Mouse (Mus musculus): ENCODE results near the gene Clcn6. TPM values are rescaled to one million over a fixed set of nuclear protein-coding genes. Genes with fewer than 3 reads are reported as not detected.

Gene Clcn6
- polyA plus RNA-seq, 1 experiment from 2014 or later = 4.9 TPM

DNA sequence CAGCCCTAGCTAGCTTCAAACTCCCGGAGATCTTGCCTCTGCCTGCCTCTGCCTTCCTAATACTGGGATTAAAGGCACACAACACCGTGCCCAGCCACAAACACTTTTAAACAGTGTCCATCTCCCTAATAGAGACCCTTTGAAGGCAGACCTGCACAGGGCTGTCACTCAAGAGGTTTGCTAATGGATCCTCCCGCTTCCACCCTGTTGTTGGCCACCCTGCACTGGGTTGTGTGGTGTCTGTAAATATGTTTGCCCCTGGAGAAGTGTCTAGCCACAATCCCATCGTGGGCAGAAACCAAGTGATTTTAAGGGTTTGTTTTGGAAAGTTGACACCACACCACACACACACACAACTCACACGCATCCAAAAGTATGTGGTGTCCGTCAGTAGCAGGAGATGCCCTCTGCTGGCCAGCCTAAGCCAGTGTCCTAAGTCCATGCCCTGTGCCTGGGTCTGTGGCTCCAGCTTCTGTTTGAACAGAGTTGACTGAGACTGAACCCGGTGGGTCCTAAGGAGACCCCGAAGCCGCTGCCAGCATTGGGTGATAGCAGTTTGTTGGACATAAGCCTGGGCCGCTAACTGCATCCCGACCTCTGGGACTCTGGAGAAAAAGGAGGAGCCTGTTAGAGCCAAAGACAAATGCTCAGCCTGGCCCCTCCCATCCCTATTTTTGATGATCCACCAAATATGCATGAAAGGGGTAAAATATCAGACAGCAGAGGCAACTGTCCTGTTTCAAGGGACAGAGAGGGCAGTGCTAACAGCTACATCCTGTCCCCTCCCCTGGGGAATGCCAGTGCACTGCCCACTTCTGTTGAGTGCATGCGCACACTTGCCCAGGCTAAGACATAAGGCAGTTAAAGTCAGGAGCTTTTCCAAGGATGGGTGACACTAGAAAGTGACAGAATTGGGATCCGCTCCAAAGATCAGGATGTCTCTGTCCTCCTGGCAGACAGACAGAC, 21.8 kb upstream of the Clcn6 start:
- 47% methylated on average over 13 of the region's 13 CpGs for WGBS
- Histone ChIP-seq H3K27ac (no peak overlapping the region), H3K9me3 (no peaks in the 10 kb centered on the region), H3K9ac (no peak overlapping the region), H3K27me3 (replicated peaks) (no peaks in the 10 kb centered on the region), H3K36me3 (peaks cover 23% of the 10 kb centered on the region), H3K4me2 (replicated peaks) (no peak overlapping the region), H3K4me1 (replicated peaks) (no peaks in the 10 kb centered on the region), H3K4me3 (replicated peaks) (no peak overlapping the region)
- ATAC-seq = peak; percentile 55; the same call in 1 of the 2 replicates

DNA sequence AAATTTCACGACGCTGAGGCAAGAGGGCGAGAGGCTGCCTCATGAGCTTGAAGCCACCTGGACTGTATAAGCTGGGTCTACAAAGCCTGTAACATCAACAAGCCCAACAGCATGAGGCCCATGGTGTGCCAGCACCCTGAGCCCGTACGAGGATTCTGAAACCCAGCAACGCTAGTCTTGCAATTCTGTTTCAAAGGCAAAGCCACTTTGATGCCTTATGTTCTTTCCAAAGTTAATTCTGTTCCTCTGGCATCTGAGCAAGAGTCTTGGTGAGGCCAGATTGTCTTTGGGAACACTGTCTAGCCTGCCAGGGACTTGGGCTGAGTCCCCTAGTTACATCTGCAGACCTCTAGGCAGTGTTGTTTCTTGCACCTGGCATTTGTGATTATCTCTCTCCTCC, 20.4 kb upstream of the Clcn6 start:
- Histone ChIP-seq H3K9me3 (no peaks in the 10 kb centered on the region), H3K9ac (no peak overlapping the region), H3K36me3 (peaks cover 31% of the 10 kb centered on the region), H3K27me3 (replicated peaks) (no peaks in the 10 kb centered on the region), H3K4me1 (replicated peaks) (no peaks in the 10 kb centered on the region), H3K4me2 (replicated peaks) (no peak overlapping the region), H3K27ac (no peak overlapping the region), H3K4me3 (replicated peaks) (no peak overlapping the region)
- ATAC-seq = no peak
- WGBS = 93% methylated on average over 6 of the region's 6 CpGs

GRCm38 (mm10) chr4:148058218-148058819, 19.7 kb upstream of the Clcn6 start:
- ATAC-seq = no peak
- WGBS = 91% methylated on average over 9 of the region's 9 CpGs

GRCm38 (mm10) chr4:148057661-148058209, 19.1 kb upstream of the Clcn6 start:
- H3K27me3 ChIP-seq (replicated peaks) = no peaks in the 10 kb centered on the region
- H3K4me3 ChIP-seq (replicated peaks) = no peak overlapping the region
- peaks cover 38% of the 10 kb centered on the region for H3K36me3 ChIP-seq
- H3K4me1 ChIP-seq (replicated peaks) = no peaks in the 10 kb centered on the region
- H3K4me2 ChIP-seq (replicated peaks) = no peak overlapping the region
- 74% methylated on average over 5 of the region's 5 CpGs for WGBS
- no peak for ATAC-seq
- no peak overlapping the region for H3K27ac ChIP-seq
- no peak overlapping the region for H3K9ac ChIP-seq
- no peaks in the 10 kb centered on the region for H3K9me3 ChIP-seq

More at GRCm38 (mm10) chr4:148058218-148058819, 19.7 kb upstream of the Clcn6 start:
- H3K36me3 ChIP-seq = peaks cover 33% of the 10 kb centered on the region
- no peak overlapping the region for H3K4me2 ChIP-seq (replicated peaks)
- H3K9ac ChIP-seq = no peak overlapping the region
- no peak overlapping the region for H3K4me3 ChIP-seq (replicated peaks)
- no peaks in the 10 kb centered on the region for H3K27me3 ChIP-seq (replicated peaks)
- H3K27ac ChIP-seq = no peak overlapping the region
- H3K4me1 ChIP-seq (replicated peaks) = no peaks in the 10 kb centered on the region
- H3K9me3 ChIP-seq = no peaks in the 10 kb centered on the region

- no peak overlapping the region for H3K9ac ChIP-seq
- WGBS = 87% methylated on average over 4 of the region's 4 CpGs
- H3K4me1 ChIP-seq (replicated peaks) = no peaks in the 10 kb centered on the region
- no peaks in the 10 kb centered on the region for H3K27me3 ChIP-seq (replicated peaks)
- H3K4me3 ChIP-seq (replicated peaks) = no peak overlapping the region
- H3K36me3 ChIP-seq = peaks cover 47% of the 10 kb centered on the region
- H3K4me2 ChIP-seq (replicated peaks) = no peak overlapping the region
- ATAC-seq = no peak
- no peak overlapping the region for H3K27ac ChIP-seq
- no peaks in the 10 kb centered on the region for H3K9me3 ChIP-seq
Observed at GRCm38 (mm10) chr4:148056801-148057200, 18.2 kb upstream of the Clcn6 start.

- Histone ChIP-seq H3K9me3 (no peaks in the 10 kb centered on the region), H3K4me1 (replicated peaks) (0 out of 2 replicates have a peak, but pooled peaks cover 2% of the 10 kb centered on the region), H3K4me2 (replicated peaks) (no peak overlapping the region), H3K9ac (no peak overlapping the region), H3K4me3 (replicated peaks) (no peak overlapping the region), H3K27me3 (replicated peaks) (no peaks in the 10 kb centered on the region), H3K27ac (no peak overlapping the region), H3K36me3 (peaks cover 53% of the 10 kb centered on the region)
- WGBS = 83% methylated on average over 7 of the region's 7 CpGs
- ATAC-seq = no peak
Observed at GRCm38 (mm10) chr4:148056246-148056645, 17.6 kb upstream of the Clcn6 start.

DNA sequence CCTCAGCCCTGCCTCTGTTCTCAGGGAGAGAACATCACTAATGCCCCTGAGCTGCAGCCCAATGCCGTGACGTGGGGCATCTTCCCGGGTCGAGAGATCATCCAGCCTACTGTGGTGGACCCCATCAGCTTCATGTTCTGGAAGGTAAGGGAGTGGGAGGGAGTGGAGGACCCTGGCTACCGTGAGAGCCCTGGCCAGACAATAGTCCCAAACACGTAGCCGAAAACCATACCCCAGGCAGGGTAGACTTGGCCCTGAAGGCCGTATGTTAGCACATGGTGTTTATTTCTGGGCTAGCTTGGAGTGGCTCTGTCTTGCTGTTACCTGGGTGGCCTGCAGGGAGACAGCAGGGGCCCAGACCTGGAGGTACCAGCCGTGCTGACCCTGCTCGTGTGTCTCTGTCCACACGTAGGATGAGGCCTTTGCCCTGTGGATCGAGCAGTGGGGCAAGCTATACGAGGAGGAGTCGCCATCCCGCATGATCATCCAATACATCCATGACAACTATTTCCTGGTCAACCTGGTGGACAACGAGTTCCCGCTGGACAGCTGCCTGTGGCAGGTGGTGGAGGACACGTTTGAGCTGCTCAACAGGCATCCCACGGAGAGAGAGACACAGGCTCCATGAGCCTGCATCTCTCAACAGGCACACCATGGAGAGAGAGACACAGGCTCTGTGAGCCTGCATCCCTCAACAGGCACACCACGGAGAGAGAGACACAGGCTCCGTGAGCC, 16.5 kb upstream of the Clcn6 start:
- Histone ChIP-seq H3K4me1 (replicated peaks) (0 out of 2 replicates have a peak, but pooled peaks cover 6% of the 10 kb centered on the region), H3K4me3 (replicated peaks) (no peak overlapping the region), H3K27ac (no peak overlapping the region), H3K9ac (no peak overlapping the region), H3K4me2 (replicated peaks) (no peak overlapping the region), H3K9me3 (no peaks in the 10 kb centered on the region), H3K27me3 (replicated peaks) (no peaks in the 10 kb centered on the region), H3K36me3 (peaks cover 58% of the 10 kb centered on the region)
- no peak for ATAC-seq
- WGBS = 87% methylated on average over 21 of the region's 21 CpGs

- H3K9me3 ChIP-seq = no peaks in the 10 kb centered on the region
- ATAC-seq = no peak
- 92% methylated on average over 12 of the region's 12 CpGs for WGBS
- H3K4me1 ChIP-seq (replicated peaks) = 0 out of 2 replicates have a peak, but pooled peaks cover 8% of the 10 kb centered on the region
- H3K36me3 ChIP-seq = peaks cover 62% of the 10 kb centered on the region
- H3K27me3 ChIP-seq (replicated peaks) = no peaks in the 10 kb centered on the region
- H3K4me2 ChIP-seq (replicated peaks) = no peak overlapping the region
- no peak overlapping the region for H3K9ac ChIP-seq
- H3K4me3 ChIP-seq (replicated peaks) = no peak overlapping the region
- no peak overlapping the region for H3K27ac ChIP-seq
Observed at GRCm38 (mm10) chr4:148053417-148053920, 14.8 kb upstream of the Clcn6 start.

DNA sequence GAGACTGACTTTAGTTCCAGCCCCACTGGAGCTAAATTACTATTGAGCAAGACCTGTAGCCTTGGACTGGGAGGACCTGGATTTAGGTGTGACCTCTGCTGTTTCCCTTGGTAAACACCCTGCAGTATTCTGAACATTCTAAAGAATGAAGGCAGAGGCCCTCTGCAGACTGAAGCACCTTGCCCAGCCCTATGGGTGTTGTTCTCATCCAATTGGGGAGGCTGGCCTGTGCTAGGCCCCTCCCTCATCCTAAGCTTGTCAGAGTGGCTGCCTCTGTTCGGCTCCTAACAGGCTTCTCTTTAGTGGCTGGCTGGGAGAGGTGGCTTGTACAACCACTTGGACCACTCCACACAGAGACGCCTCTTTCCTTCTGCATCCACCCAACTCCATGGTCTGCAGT, 14.4 kb upstream of the Clcn6 start:
- Histone ChIP-seq H3K27ac (no peak overlapping the region), H3K9me3 (no peaks in the 10 kb centered on the region), H3K4me3 (replicated peaks) (no peak overlapping the region), H3K4me1 (replicated peaks) (0 out of 2 replicates have a peak, but pooled peaks cover 8% of the 10 kb centered on the region), H3K9ac (no peak overlapping the region), H3K27me3 (replicated peaks) (no peaks in the 10 kb centered on the region), H3K36me3 (peaks cover 63% of the 10 kb centered on the region), H3K4me2 (replicated peaks) (no peak overlapping the region)
- WGBS = 76% methylated on average over 2 of the region's 2 CpGs
- peak; percentile 35 for ATAC-seq

- WGBS = 89% methylated on average over 11 of the region's 11 CpGs
- Histone ChIP-seq H3K27me3 (replicated peaks) (no peaks in the 10 kb centered on the region), H3K9ac (no peak overlapping the region), H3K4me2 (replicated peaks) (no peak overlapping the region), H3K4me3 (replicated peaks) (no peak overlapping the region), H3K9me3 (no peaks in the 10 kb centered on the region), H3K27ac (no peak overlapping the region), H3K4me1 (replicated peaks) (0 out of 2 replicates have a peak, but pooled peaks cover 8% of the 10 kb centered on the region), H3K36me3 (peaks cover 57% of the 10 kb centered on the region)
- ATAC-seq = no peak
Observed at GRCm38 (mm10) chr4:148051886-148052285, 13.3 kb upstream of the Clcn6 start.

- WGBS = 93% methylated on average over 13 of the region's 13 CpGs
- Histone ChIP-seq H3K27me3 (replicated peaks) (no peaks in the 10 kb centered on the region), H3K27ac (no peak overlapping the region), H3K4me2 (replicated peaks) (no peak overlapping the region), H3K4me3 (replicated peaks) (no peak overlapping the region), H3K4me1 (replicated peaks) (0 out of 2 replicates have a peak, but pooled peaks cover 8% of the 10 kb centered on the region), H3K9me3 (no peaks in the 10 kb centered on the region), H3K36me3 (peaks cover 50% of the 10 kb centered on the region), H3K9ac (no peak overlapping the region)
- ATAC-seq = peak; percentile 51
Observed at GRCm38 (mm10) chr4:148051046-148051776, 12.6 kb upstream of the Clcn6 start.
